Comparison of ENCODE assay signal across 8 mouse cellular contexts in the genomic region with DNA sequence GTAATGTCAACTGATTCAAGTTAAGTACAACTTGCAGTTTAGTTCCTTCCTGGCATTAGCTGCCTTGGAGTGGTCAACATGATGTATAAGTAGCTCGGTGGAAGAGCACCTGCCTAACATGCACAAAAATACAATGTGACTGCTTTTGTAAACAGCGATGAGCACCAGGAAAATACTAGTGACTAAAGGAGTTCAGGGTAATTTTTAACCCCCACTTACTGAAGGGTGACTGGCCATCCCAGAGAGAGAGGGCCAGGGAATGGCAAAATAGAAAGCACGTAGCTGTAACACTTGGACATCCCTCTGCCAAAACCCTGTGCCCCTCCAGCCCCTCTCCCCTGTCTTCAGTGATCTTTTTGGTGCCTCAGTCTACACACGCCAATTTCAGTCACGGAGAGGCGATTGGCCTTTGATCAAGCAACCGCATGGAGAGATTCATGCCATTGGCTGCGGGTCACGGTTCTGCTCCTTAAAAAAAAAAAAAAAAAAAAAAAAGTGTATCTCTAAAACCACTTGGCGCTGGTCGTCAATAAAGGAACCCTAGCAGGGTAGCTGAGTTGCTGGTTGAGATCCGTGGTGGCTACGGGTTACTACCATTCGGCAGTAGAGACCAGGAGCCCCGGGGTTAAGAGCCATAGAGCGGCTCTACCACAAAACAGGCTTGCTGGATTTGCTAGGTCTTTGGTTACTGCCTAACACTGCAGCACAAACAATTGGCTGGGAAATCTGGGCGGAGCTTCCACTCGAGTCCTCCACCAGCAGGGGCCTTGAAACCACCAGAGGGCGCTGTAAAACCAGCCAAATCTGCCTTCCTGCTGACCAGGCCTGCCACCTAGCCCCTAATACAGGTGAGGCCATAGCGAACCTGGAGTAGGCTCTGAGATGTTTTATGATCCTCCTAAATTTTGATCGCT. TPM values are rescaled to one million over a fixed set of nuclear protein-coding genes. Genes with fewer than 3 reads are reported as not detected.
A peak's percentile ranks its signal among the peaks of the same experiment; 100 is the strongest.
DNase-seq lines count a peak whose midpoint lies in the region; ATAC-seq and TF ChIP-seq lines count a peak whose summit lies in the region.

No protein-coding gene starts in this region.

- H3K4me1 ChIP-seq in bone marrow macrophage, adult 2 months (ENCODE audit: control insufficient read depth, insufficient read depth, low read length) = 0 out of 2 replicates have a peak, but pooled peaks cover 2% of the 10 kb centered on the region
- no peaks in the 10 kb centered on the region for H3K4me1 ChIP-seq in embryonic fibroblast, embryonic 13.5 days (ENCODE audit: control insufficient read depth, insufficient read depth, low read length)
- no peaks in the 10 kb centered on the region for H3K4me1 ChIP-seq in kidney, embryonic 14.5 days (ENCODE audit: control insufficient read depth, insufficient read depth, low read length)
- H3K4me1 ChIP-seq in limb, embryonic 15.5 days = peaks cover 12% of the 10 kb centered on the region; the same call in 1 of the 2 replicates

- H3K9ac ChIP-seq in kidney, embryonic 14.5 days (ENCODE audit: low read depth, low read length) = peak overlapping the region; percentile 3; the same call in 1 of the 2 replicates
- H3K9ac ChIP-seq in limb, embryonic 15.5 days = no peak overlapping the region

- H3K36me3 ChIP-seq in kidney, embryonic 14.5 days (ENCODE audit: control insufficient read depth, insufficient read depth, low read length) = no peaks in the 10 kb centered on the region
- no peaks in the 10 kb centered on the region for H3K36me3 ChIP-seq in limb, embryonic 15.5 days

- no peak overlapping the region for H3K27ac ChIP-seq in bone marrow macrophage, adult 2 months (ENCODE audit: insufficient read depth, low read depth, low read length)
- H3K27ac ChIP-seq in embryonic fibroblast, embryonic 13.5 days (ENCODE audit: insufficient read depth, low read length) = no peak overlapping the region
- H3K27ac ChIP-seq in kidney, embryonic 14.5 days (ENCODE audit: low read depth, low read length) = no peak overlapping the region
- no peak overlapping the region for H3K27ac ChIP-seq in limb, embryonic 15.5 days

- peak; percentile 85 for TF ChIP-seq CTCF in bone marrow macrophage, adult 2 months (IDR thresholded peaks at IDR 0.05; ENCODE audit: low read depth, low read length)
- peak; percentile 66 for TF ChIP-seq CTCF in embryonic fibroblast, embryonic 13.5 days (IDR thresholded peaks at IDR 0.05; ENCODE audit: borderline replicate concordance, insufficient read depth, low read length)

- WGBS in kidney, embryonic 14.5 days = 8% methylated on average over 21 of the region's 21 CpGs
- 11% methylated on average over 21 of the region's 21 CpGs for WGBS in limb, embryonic 15.5 days

- TF ChIP-seq POLR2A in bone marrow macrophage, adult 2 months (IDR thresholded peaks at IDR 0.05; ENCODE audit: borderline replicate concordance, low read depth, low read length) = no peak
- TF ChIP-seq POLR2A in embryonic fibroblast, embryonic 13.5 days (IDR thresholded peaks at IDR 0.05; ENCODE audit: low read depth, low read length) = no peak

- peak; percentile 83 for ATAC-seq in kidney, embryonic 14.5 days (ENCODE audit: low FRiP score, low TSS enrichment)
- ATAC-seq in limb, embryonic 15.5 days (ENCODE audit: insufficient number of reproducible peaks, low FRiP score, low TSS enrichment, low read depth) = peak; percentile 62

- H3K9me3 ChIP-seq in kidney, embryonic 14.5 days (ENCODE audit: control insufficient read depth, low read length) = no peaks in the 10 kb centered on the region
- no peaks in the 10 kb centered on the region for H3K9me3 ChIP-seq in limb, embryonic 15.5 days

- peak; percentile 93 for DNase-seq in A20 (ENCODE audit: low read depth, low spot score)
- DNase-seq in heart, adult 9 months (ENCODE audit: low spot score in 2 of 2) = peak; percentile 88 to 93
- peak; percentile 66 to 82 for DNase-seq in monocyte, adult 2 months (ENCODE audit: low read depth in 1 of 2, low spot score in 2 of 2)
- peak; percentile 82 to 87 for DNase-seq in spleen, postnatal 36 days (ENCODE audit: low spot score in 2 of 2)

- peak overlapping the region; percentile 22 for H3K4me3 ChIP-seq in bone marrow macrophage, adult 2 months (ENCODE audit: insufficient read depth, low read length)
- peak overlapping the region; percentile 22; the same call in 1 of the 2 replicates for H3K4me3 ChIP-seq in embryonic fibroblast, embryonic 13.5 days (ENCODE audit: insufficient read depth, low read length)
- peak overlapping the region; percentile 17 for H3K4me3 ChIP-seq in kidney, embryonic 14.5 days (ENCODE audit: low read length)
- peak overlapping the region; percentile 37 for H3K4me3 ChIP-seq in limb, embryonic 15.5 days

- H3K27me3 ChIP-seq in kidney, embryonic 14.5 days (ENCODE audit: control insufficient read depth, insufficient read depth, low read length) = no peaks in the 10 kb centered on the region
- no peaks in the 10 kb centered on the region for H3K27me3 ChIP-seq in limb, embryonic 15.5 days

- H3K4me2 ChIP-seq in kidney, embryonic 14.5 days (replicated peaks; ENCODE audit: low read depth, low read length) = peak overlapping the region; percentile 45
- peak overlapping the region; percentile 54 for H3K4me2 ChIP-seq in limb, embryonic 15.5 days

RNA-seq across cellular contexts. Expression of gene Psmd1, which starts 5.1 kb away (rescaled TPM):
- polyA plus RNA-seq in bone marrow macrophage, adult 2 months (2012; ENCODE audit: insufficient read depth, insufficient read length, missing spikeins) = 70.2 and 83.4 TPM in 2 replicates
- 115 and 126 TPM in 2 replicates for polyA plus RNA-seq in embryonic fibroblast, embryonic 13.5 days (2011; ENCODE audit: insufficient read length, low read depth, missing spikeins)
- 135 and 207 TPM in 2 replicates for polyA plus RNA-seq in kidney, embryonic 14.5 days (2014; fragmentation: Nextera tagmentation; extraction: Ambion mirVana)
- 148 and 155 TPM in 2 replicates for polyA plus RNA-seq in limb, embryonic 15.5 days (2015; fragmentation: Nextera tagmentation; extraction: Ambion mirVana)

RNA-seq across cellular contexts. Expression of gene 2810459M11Rik, which starts 13.4 kb away (rescaled TPM):
- polyA plus RNA-seq in bone marrow macrophage, adult 2 months (2012; ENCODE audit: insufficient read depth, insufficient read length, missing spikeins) = not detected in 2 replicates
- polyA plus RNA-seq in embryonic fibroblast, embryonic 13.5 days (2011; ENCODE audit: insufficient read length, low read depth, missing spikeins) = not detected in 2 replicates
- polyA plus RNA-seq in kidney, embryonic 14.5 days (2014; fragmentation: Nextera tagmentation; extraction: Ambion mirVana) = 0.81 and 1.7 TPM in 2 replicates
- 0.29 and 0.47 TPM in 2 replicates for polyA plus RNA-seq in limb, embryonic 15.5 days (2015; fragmentation: Nextera tagmentation; extraction: Ambion mirVana)

RNA-seq across cellular contexts. Expression of gene Spata3, which starts 42.5 kb away (rescaled TPM):
- not detected in 2 replicates for polyA plus RNA-seq in bone marrow macrophage, adult 2 months (2012; ENCODE audit: insufficient read depth, insufficient read length, missing spikeins)
- polyA plus RNA-seq in embryonic fibroblast, embryonic 13.5 days (2011; ENCODE audit: insufficient read length, low read depth, missing spikeins) = not detected in 2 replicates
- polyA plus RNA-seq in kidney, embryonic 14.5 days (2014; fragmentation: Nextera tagmentation; extraction: Ambion mirVana) = 0.34 TPM in 1 of 2 replicates, not detected in the other
- polyA plus RNA-seq in limb, embryonic 15.5 days (2015; fragmentation: Nextera tagmentation; extraction: Ambion mirVana) = not detected in 2 replicates

RNA-seq across cellular contexts. Expression of gene Htr2b, which starts 52.7 kb away (rescaled TPM):
- polyA plus RNA-seq in bone marrow macrophage, adult 2 months (2012; ENCODE audit: insufficient read depth, insufficient read length, missing spikeins) = 0.39 and 0.76 TPM in 2 replicates
- polyA plus RNA-seq in embryonic fibroblast, embryonic 13.5 days (2011; ENCODE audit: insufficient read length, low read depth, missing spikeins) = 0.23 and 0.25 TPM in 2 replicates
- 1.2 and 1.3 TPM in 2 replicates for polyA plus RNA-seq in kidney, embryonic 14.5 days (2014; fragmentation: Nextera tagmentation; extraction: Ambion mirVana)
- 0.92 and 1.5 TPM in 2 replicates for polyA plus RNA-seq in limb, embryonic 15.5 days (2015; fragmentation: Nextera tagmentation; extraction: Ambion mirVana)
